Comparison of ENCODE assay signal across 8 mouse cellular contexts in genomic region chr3:95172526-95173255, GRCm38 (mm10). TPM values are rescaled to one million over a fixed set of nuclear protein-coding genes. Genes with fewer than 3 reads are reported as not detected.
A peak's percentile ranks its signal among the peaks of the same experiment; 100 is the strongest.
DNase-seq lines count a peak whose midpoint lies in the region; ATAC-seq lines count a peak whose summit lies in the region.

No protein-coding gene starts in this region.

- ATAC-seq in forebrain, embryonic 11.5 days (replicated peaks; ENCODE audit: low FRiP score) = 0 out of 2 replicates have a peak, but pooled peaks have one; percentile 41
- ATAC-seq in intestine, embryonic 15.5 days = peak; percentile 38; the same call in 1 of the 2 replicates
- ATAC-seq in neural tube, embryonic 12.5 days (ENCODE audit: low FRiP score, low read depth) = no peak; the same call in 1 of the 2 replicates
- ATAC-seq in monocyte, adult 5-6 weeks (replicated peaks; ENCODE audit: insufficient number of reproducible peaks, low FRiP score, low TSS enrichment, poor library complexity, severe bottlenecking) = no peak

- H3K27me3 ChIP-seq in forebrain, embryonic 11.5 days (ENCODE audit: control insufficient read depth, insufficient read depth, low read length) = peaks cover 34% of the 10 kb centered on the region
- peaks cover 23% of the 10 kb centered on the region for H3K27me3 ChIP-seq in intestine, embryonic 15.5 days (replicated peaks)
- H3K27me3 ChIP-seq in neural tube, embryonic 12.5 days (replicated peaks) = peaks cover 62% of the 10 kb centered on the region

- intact Hi-C loops in left cerebral cortex, postnatal 4 days (cut with DNase I) = no loop called here
- intact Hi-C loops in left cerebral cortex, postnatal 14 days (cut with DNase I) = no loop called here

- peak overlapping the region; percentile 22; the same call in 1 of the 2 replicates for H3K4me3 ChIP-seq in forebrain, embryonic 11.5 days (ENCODE audit: low read depth, low read length)
- peak overlapping the region; percentile 29 for H3K4me3 ChIP-seq in intestine, embryonic 15.5 days (replicated peaks)
- peak overlapping the region; percentile 19 for H3K4me3 ChIP-seq in neural tube, embryonic 12.5 days

- no peaks in the 10 kb centered on the region for H3K9me3 ChIP-seq in forebrain, embryonic 11.5 days (ENCODE audit: control insufficient read depth, low read length)
- no peaks in the 10 kb centered on the region for H3K9me3 ChIP-seq in intestine, embryonic 15.5 days
- H3K9me3 ChIP-seq in neural tube, embryonic 12.5 days = no peaks in the 10 kb centered on the region

- WGBS in forebrain, embryonic 11.5 days = 10% methylated on average over 80 of the region's 84 CpGs
- WGBS in intestine, embryonic 15.5 days = 40% methylated on average over 84 of the region's 84 CpGs
- 15% methylated on average over 78 of the region's 84 CpGs for WGBS in neural tube, embryonic 12.5 days

- peaks cover 3% of the 10 kb centered on the region; the same call in 1 of the 2 replicates for H3K36me3 ChIP-seq in forebrain, embryonic 11.5 days (ENCODE audit: control insufficient read depth, insufficient read depth, low read length)
- H3K36me3 ChIP-seq in intestine, embryonic 15.5 days = peaks cover 12% of the 10 kb centered on the region; the same call in 1 of the 2 replicates
- peaks cover 65% of the 10 kb centered on the region for H3K36me3 ChIP-seq in neural tube, embryonic 12.5 days

- 0 out of 2 replicates have a peak overlapping the region, but pooled peaks have one; percentile 11 for H3K4me2 ChIP-seq in forebrain, embryonic 11.5 days (ENCODE audit: low read depth, low read length, severe bottlenecking)
- peak overlapping the region; percentile 66 for H3K4me2 ChIP-seq in intestine, embryonic 15.5 days (replicated peaks)
- H3K4me2 ChIP-seq in neural tube, embryonic 12.5 days (replicated peaks) = peak overlapping the region; percentile 50

- peak; percentile 9 for DNase-seq in left cerebral cortex, postnatal 4 days
- DNase-seq in left cerebral cortex, postnatal 14 days (ENCODE audit: low spot score in 2 of 2) = no peak
- peak; percentile 64 for DNase-seq in forebrain, embryonic 11.5 days (ENCODE audit: low spot score)
- no peak for DNase-seq in frontal cortex, adult 2 months (ENCODE audit: extremely low spot score in 1 of 2, low spot score in 1 of 2)
- DNase-seq in cerebellum, adult 11 months = no peak

- no peak overlapping the region for H3K27ac ChIP-seq in forebrain, embryonic 11.5 days (ENCODE audit: low read depth, low read length)
- no peak overlapping the region for H3K27ac ChIP-seq in intestine, embryonic 15.5 days
- H3K27ac ChIP-seq in neural tube, embryonic 12.5 days = no peak overlapping the region

- peaks cover 7% of the 10 kb centered on the region for H3K4me1 ChIP-seq in forebrain, embryonic 11.5 days (replicated peaks; ENCODE audit: control insufficient read depth, insufficient read depth, low read length)
- H3K4me1 ChIP-seq in intestine, embryonic 15.5 days (replicated peaks) = 0 out of 2 replicates have a peak, but pooled peaks cover 10% of the 10 kb centered on the region
- peaks cover 14% of the 10 kb centered on the region for H3K4me1 ChIP-seq in neural tube, embryonic 12.5 days

- H3K9ac ChIP-seq in forebrain, embryonic 11.5 days (ENCODE audit: low read length) = no peak overlapping the region
- H3K9ac ChIP-seq in intestine, embryonic 15.5 days = no peak overlapping the region
- H3K9ac ChIP-seq in neural tube, embryonic 12.5 days = peak overlapping the region; percentile 44; the same call in 1 of the 2 replicates

RNA-seq across cellular contexts. Expression of gene Sema6c, which starts 12.4 kb away (rescaled TPM):
- 100 to 1,000 TPM; 141 to 155 TPM for total RNA-seq in left cerebral cortex, postnatal 4 days (2021)
- total RNA-seq in left cerebral cortex, postnatal 14 days (2021) = 10 to 100 TPM; 40.3 to 40.5 TPM
- 17.6 and 19.9 TPM in 2 replicates for polyA plus RNA-seq in forebrain, embryonic 11.5 days (2014; fragmentation: Nextera tagmentation; extraction: Ambion mirVana)
- polyA plus RNA-seq in intestine, embryonic 15.5 days (2015; fragmentation: Nextera tagmentation; extraction: Ambion mirVana) = 4.3 and 4.8 TPM in 2 replicates
- polyA plus RNA-seq in neural tube, embryonic 12.5 days (2016; fragmentation: Nextera tagmentation; extraction: Ambion mirVana) = 58.3 and 65.2 TPM in 2 replicates
- not detected in 3 replicates for total RNA-seq in monocyte, adult 5-6 weeks (2017)
- polyA plus RNA-seq in frontal cortex, adult 2 months (2012; rRNA removed) = 34.6 and 35.8 TPM in 2 replicates

RNA-seq across cellular contexts. Expression of gene Tnfaip8l2, which starts 30.5 kb away (rescaled TPM):
- under 1 TPM; 0.74 to 0.92 TPM for total RNA-seq in left cerebral cortex, postnatal 4 days (2021)
- 1 to 10 TPM; 1.8 to 3.1 TPM for total RNA-seq in left cerebral cortex, postnatal 14 days (2021)
- polyA plus RNA-seq in forebrain, embryonic 11.5 days (2014; fragmentation: Nextera tagmentation; extraction: Ambion mirVana) = 1.3 and 1.9 TPM in 2 replicates
- polyA plus RNA-seq in intestine, embryonic 15.5 days (2015; fragmentation: Nextera tagmentation; extraction: Ambion mirVana) = 4.3 and 5.3 TPM in 2 replicates
- 2.7 and 3.3 TPM in 2 replicates for polyA plus RNA-seq in neural tube, embryonic 12.5 days (2016; fragmentation: Nextera tagmentation; extraction: Ambion mirVana)
- 63.2 to 73.9 TPM (median 73.1 TPM) in 3 replicates for total RNA-seq in monocyte, adult 5-6 weeks (2017)
- polyA plus RNA-seq in frontal cortex, adult 2 months (2012; rRNA removed) = 4.0 and 5.9 TPM in 2 replicates

RNA-seq across cellular contexts. Expression of gene Lysmd1, which starts 38.8 kb away (rescaled TPM):
- total RNA-seq in left cerebral cortex, postnatal 4 days (2021) = 10 to 100 TPM; 19.8 to 23.0 TPM
- total RNA-seq in left cerebral cortex, postnatal 14 days (2021) = 10 to 100 TPM; 19.2 to 20.7 TPM
- polyA plus RNA-seq in forebrain, embryonic 11.5 days (2014; fragmentation: Nextera tagmentation; extraction: Ambion mirVana) = 11.7 and 12.4 TPM in 2 replicates
- 10.3 and 10.7 TPM in 2 replicates for polyA plus RNA-seq in intestine, embryonic 15.5 days (2015; fragmentation: Nextera tagmentation; extraction: Ambion mirVana)
- polyA plus RNA-seq in neural tube, embryonic 12.5 days (2016; fragmentation: Nextera tagmentation; extraction: Ambion mirVana) = 24.5 and 24.8 TPM in 2 replicates
- 4.1 to 5.9 TPM (median 5.7 TPM) in 3 replicates for total RNA-seq in monocyte, adult 5-6 weeks (2017)
- 20.2 and 21.2 TPM in 2 replicates for polyA plus RNA-seq in frontal cortex, adult 2 months (2012; rRNA removed)

RNA-seq across cellular contexts. Expression of gene Scnm1, which starts 38.9 kb away (rescaled TPM):
- 10 to 100 TPM; 39.9 to 43.2 TPM for total RNA-seq in left cerebral cortex, postnatal 4 days (2021)
- total RNA-seq in left cerebral cortex, postnatal 14 days (2021) = 10 to 100 TPM; 38.8 to 42.8 TPM
- polyA plus RNA-seq in forebrain, embryonic 11.5 days (2014; fragmentation: Nextera tagmentation; extraction: Ambion mirVana) = 77.4 and 88.0 TPM in 2 replicates
- polyA plus RNA-seq in intestine, embryonic 15.5 days (2015; fragmentation: Nextera tagmentation; extraction: Ambion mirVana) = 57.0 and 62.3 TPM in 2 replicates
- 86.5 and 91.3 TPM in 2 replicates for polyA plus RNA-seq in neural tube, embryonic 12.5 days (2016; fragmentation: Nextera tagmentation; extraction: Ambion mirVana)
- 65.3 to 128 TPM (median 82.5 TPM) in 3 replicates for total RNA-seq in monocyte, adult 5-6 weeks (2017)
- 118 and 124 TPM in 2 replicates for polyA plus RNA-seq in frontal cortex, adult 2 months (2012; rRNA removed)

RNA-seq across cellular contexts. Expression of gene Gabpb2, which starts 45.0 kb away (rescaled TPM):
- 1 to 10 TPM; 9.0 TPM for total RNA-seq in left cerebral cortex, postnatal 4 days (2021)
- total RNA-seq in left cerebral cortex, postnatal 14 days (2021) = 1 to 10 TPM; 7.5 to 7.8 TPM
- 8.9 and 10.8 TPM in 2 replicates for polyA plus RNA-seq in forebrain, embryonic 11.5 days (2014; fragmentation: Nextera tagmentation; extraction: Ambion mirVana)
- polyA plus RNA-seq in intestine, embryonic 15.5 days (2015; fragmentation: Nextera tagmentation; extraction: Ambion mirVana) = 8.0 and 8.5 TPM in 2 replicates
- polyA plus RNA-seq in neural tube, embryonic 12.5 days (2016; fragmentation: Nextera tagmentation; extraction: Ambion mirVana) = 6.7 and 7.8 TPM in 2 replicates
- total RNA-seq in monocyte, adult 5-6 weeks (2017) = 87.0 to 129 TPM (median 91.1 TPM) in 3 replicates
- polyA plus RNA-seq in frontal cortex, adult 2 months (2012; rRNA removed) = 15.8 and 17.9 TPM in 2 replicates

Comparison
In these comparisons a context has a peak if more than half of its experiments do, and no peak if none do; other contexts are left out.
1. DNase-seq: peak in left cerebral cortex, postnatal 4 days (single experiment) and forebrain, embryonic 11.5 days (single experiment); none in left cerebral cortex, postnatal 14 days (0 of 2), frontal cortex, adult 2 months (0 of 2) and cerebellum, adult 11 months (single experiment).
2. ATAC-seq: peak in forebrain, embryonic 11.5 days (single experiment) and intestine, embryonic 15.5 days (single experiment); none in neural tube, embryonic 12.5 days (single experiment) and monocyte, adult 5-6 weeks (single experiment).
3. H3K4me2 ChIP-seq: peak in every context shown above with its lines; median percentile 66 in intestine, embryonic 15.5 days; 50 in neural tube, embryonic 12.5 days; 11 in forebrain, embryonic 11.5 days.
4. Peak in every context shown above with its lines, with median percentiles within 50 percentile points of each other: H3K4me3 ChIP-seq.